Mouse (Mus musculus) embryonic stem cell, embryonic (primary cell): Measurements from ENCODE around the gene Gdpgp1.

Experiments
- CTCF ChIA-PET, 4 experiments: fragments of 300-600 bp in 2 of 4; fragments of 350-600 bp in 2 of 4; sonication (Branson Sonifier 250); formaldehyde crosslinking; loops; one replicate each; lab custom pipeline; 2022; ENCODE audit warnings: inconsistent platforms in 2 of 4; lab: Charles Lee
- POLR2A ChIA-PET, 4 experiments: fragments of 300-600 bp in 2 of 4; fragments of 350-600 bp in 2 of 4; sonication (Branson Sonifier 250); formaldehyde crosslinking; loops; one replicate each; lab custom pipeline; 2022; ENCODE audit warnings: antibody characterized with exemption in 4 of 4, inconsistent platforms in 1 of 4; lab: Charles Lee

Gene Gdpgp1

GRCm38 (mm10) chr7:80205705-80206589, 26.7 kb upstream of the Gdpgp1 start:
- POLR2A ChIA-PET = interaction anchor here in 3 of 4 experiments (0.7 to 10.2 kb wide), 24 partner anchors 7 to 118 kb away, joined by 3 to 335 read pairs (median 7); partner anchors contain the start of genes Cib1 (in 2 of the 3), Gdpgp1 (in 2 of the 3), Sema4b (in 2 of the 3) and Rccd1 (in 1 of the 3)
- CTCF ChIA-PET = interaction anchor here in 3 of 4 experiments (0.6 to 2.5 kb wide), 9 partner anchors 9 to 73 kb away, joined by 3 to 13 read pairs (median 3); partner anchors contain the start of genes Cib1 (in 1 of the 3) and Gdpgp1 (in 1 of the 3)

GRCm38 (mm10) chr7:80207314-80207731, 25.3 kb upstream of the Gdpgp1 start:
- CTCF ChIA-PET = interaction anchor here (0.6 to 3.0 kb wide), 12 partner anchors 8 to 170 kb away, joined by 3 to 8 read pairs (median 3); partner anchors contain the start of gene Hddc3 (in 1 of the 4)
- POLR2A ChIA-PET = interaction anchor here (0.7 to 7.3 kb wide), 45 partner anchors 8 to 194 kb away, joined by 3 to 62 read pairs (median 6); partner anchors contain the start of genes Cib1 (in 2 of the 4), Gdpgp1 (in 2 of the 4), Rccd1 (in 2 of the 4) and Idh2 (in 1 of the 4)

GRCm38 (mm10) chr7:80208026-80208642, 24.5 kb upstream of the Gdpgp1 start:
- CTCF ChIA-PET = interaction anchor here (0.6 to 3.0 kb wide), 14 partner anchors 7 to 134 kb away, joined by 3 to 8 read pairs (median 3); partner anchors contain the start of genes Cib1 (in 1 of the 4), Gdpgp1 (in 1 of the 4), Hddc3 (in 1 of the 4) and Ttll13 (in 1 of the 4)
- POLR2A ChIA-PET = interaction anchor here (0.7 to 7.3 kb wide), 48 partner anchors 8 to 135 kb away, joined by 3 to 62 read pairs (median 5); partner anchors contain the start of genes Cib1 (in 2 of the 4), Gdpgp1 (in 2 of the 4), Rccd1 (in 2 of the 4) and Hddc3 (in 1 of the 4)

GRCm38 (mm10) chr7:80208738-80209430, 23.8 kb upstream of the Gdpgp1 start:
- ChIA-PET CTCF (interaction anchor here in 2 of 4 experiments (0.6 to 3.0 kb wide), 11 partner anchors 9 to 93 kb away, joined by 3 to 8 read pairs (median 4); partner anchors contain the start of genes Cib1 (in 1 of the 2), Gdpgp1 (in 1 of the 2) and Ttll13 (in 1 of the 2)), POLR2A (interaction anchor here (0.7 to 7.3 kb wide), 47 partner anchors 7 to 185 kb away, joined by 3 to 62 read pairs (median 5); partner anchors contain the start of genes Cib1 (in 2 of the 4), Gdpgp1 (in 2 of the 4), Rccd1 (in 2 of the 4) and Hddc3 (in 1 of the 4))

- ChIA-PET CTCF (interaction anchor here in 2 of 4 experiments (0.5 to 3.0 kb wide), 7 partner anchors 9 to 481 kb away, joined by 3 to 8 read pairs (median 4); no protein-coding TSS in a partner anchor), POLR2A (interaction anchor here (0.7 to 7.3 kb wide), 34 partner anchors 9 to 185 kb away, joined by 3 to 62 read pairs (median 5); partner anchors contain the start of genes Cib1 (in 2 of the 4), Gdpgp1 (in 2 of the 4), Rccd1 (in 2 of the 4) and Sema4b (in 1 of the 4))
These were observed 23.0 kb upstream of the Gdpgp1 start for GRCm38 (mm10) chr7:80209669-80210068.

- CTCF ChIA-PET = interaction anchor here in 3 of 4 experiments (0.6 to 1.1 kb wide), 4 partner anchors 10 to 454 kb away, joined by 3 to 4 read pairs (median 3); no protein-coding TSS in a partner anchor
- POLR2A ChIA-PET = interaction anchor here in 3 of 4 experiments (0.6 to 6.6 kb wide), 9 partner anchors 10 to 836 kb away, joined by 3 to 51 read pairs (median 3); no protein-coding TSS in a partner anchor
These were observed 21.7 kb upstream of the Gdpgp1 start for GRCm38 (mm10) chr7:80210982-80211381.

GRCm38 (mm10) chr7:80213604-80214003, 19.1 kb upstream of the Gdpgp1 start:
- POLR2A ChIA-PET = interaction anchor here in 3 of 4 experiments (0.6 to 6.6 kb wide), 11 partner anchors 9 to 1586 kb away, joined by 3 to 51 read pairs (median 3); partner anchors contain the start of genes Ngrn (in 1 of the 3) and Sema4b (in 1 of the 3)
- CTCF ChIA-PET = interaction anchor here in 1 of 4 experiments (1.0 kb wide), 1 partner anchor 14 kb away, joined by 3 read pairs; no protein-coding TSS in a partner anchor

GRCm38 (mm10) chr7:80214459-80214858, 18.2 kb upstream of the Gdpgp1 start:
- POLR2A ChIA-PET = interaction anchor here in 3 of 4 experiments (0.7 to 6.6 kb wide), 18 partner anchors 10 to 108 kb away, joined by 3 to 51 read pairs (median 4); partner anchors contain the start of genes Cib1 (in 1 of the 3), Gdpgp1 (in 1 of the 3), Ngrn (in 1 of the 3) and Sema4b (in 1 of the 3)
- CTCF ChIA-PET = interaction anchor here in 3 of 4 experiments (1.0 to 3.0 kb wide), 6 partner anchors 14 to 74 kb away, joined by 3 to 18 read pairs (median 9); no protein-coding TSS in a partner anchor

- ChIA-PET CTCF (interaction anchor here (0.5 to 3.0 kb wide), 67 partner anchors 8 to 505 kb away, joined by 3 to 28 read pairs (median 4); partner anchors contain the start of genes Sema4b (in 2 of the 4), Cib1 (in 1 of the 4), Gdpgp1 (in 1 of the 4) and Ngrn (in 1 of the 4)), POLR2A (interaction anchor here (0.5 to 6.6 kb wide), 41 partner anchors 9 to 630 kb away, joined by 3 to 51 read pairs (median 6); partner anchors contain the start of genes Cib1 (in 2 of the 4), Gdpgp1 (in 2 of the 4), Sema4b (in 2 of the 4) and Idh2 (in 1 of the 4))
These were observed 17.3 kb upstream of the Gdpgp1 start for GRCm38 (mm10) chr7:80215398-80215797.

- ChIA-PET CTCF (interaction anchor here (0.6 to 3.0 kb wide), 15 partner anchors 9 to 163 kb away, joined by 3 to 28 read pairs (median 4); partner anchors contain the start of genes Cib1 (in 1 of the 4), Gdpgp1 (in 1 of the 4) and Ttll13 (in 1 of the 4)), POLR2A (interaction anchor here in 3 of 4 experiments (0.6 to 6.6 kb wide), 21 partner anchors 8 to 87 kb away, joined by 3 to 51 read pairs (median 5); partner anchors contain the start of genes Cib1 (in 2 of the 3), Gdpgp1 (in 2 of the 3) and Ngrn (in 1 of the 3))
These were observed 16.1 kb upstream of the Gdpgp1 start for GRCm38 (mm10) chr7:80216566-80216965.

- CTCF ChIA-PET = interaction anchor here in 1 of 4 experiments (0.5 to 0.8 kb wide), 2 partner anchors 9 to 1127 kb away, joined by 3 read pairs; no protein-coding TSS in a partner anchor
- POLR2A ChIA-PET = interaction anchor here in 3 of 4 experiments (0.5 to 4.5 kb wide), 20 partner anchors 10 to 206 kb away, joined by 3 to 37 read pairs (median 3); partner anchors contain the start of genes Cib1 (in 1 of the 3) and Gdpgp1 (in 1 of the 3)
These were observed 14.0 kb upstream of the Gdpgp1 start for GRCm38 (mm10) chr7:80218666-80219065.

- ChIA-PET CTCF (interaction anchor here in 1 of 4 experiments (0.5 kb wide), 1 partner anchor 26 kb away, joined by 3 read pairs; the partner anchor contains the start of gene Ttll13), POLR2A (interaction anchor here in 3 of 4 experiments (0.7 to 4.5 kb wide), 34 partner anchors 11 to 105 kb away, joined by 3 to 37 read pairs (median 6); partner anchors contain the start of genes Cib1 (in 2 of the 3), Gdpgp1 (in 2 of the 3), Rccd1 (in 1 of the 3) and Ttll13 (in 1 of the 3))
These were observed 12.3 kb upstream of the Gdpgp1 start for GRCm38 (mm10) chr7:80220237-80220797.

GRCm38 (mm10) chr7:80221179-80221750, 11.4 kb upstream of the Gdpgp1 start:
- ChIA-PET POLR2A (interaction anchor here in 3 of 4 experiments (0.6 to 4.5 kb wide), 47 partner anchors 9 to 716 kb away, joined by 3 to 37 read pairs (median 5); partner anchors contain the start of genes Cib1 (in 2 of the 3), Gdpgp1 (in 2 of the 3), Rccd1 (in 2 of the 3) and Ttll13 (in 2 of the 3)), CTCF (no interaction called here)

GRCm38 (mm10) chr7:80227065-80227464, 5.6 kb upstream of the Gdpgp1 start:
- ChIA-PET CTCF (interaction anchor here in 2 of 4 experiments (0.6 to 1.0 kb wide), 2 partner anchors 12 to 75 kb away, joined by 3 read pairs; no protein-coding TSS in a partner anchor), POLR2A (interaction anchor here in 3 of 4 experiments (0.6 to 7.0 kb wide), 12 partner anchors 11 to 118 kb away, joined by 3 to 61 read pairs (median 4); no protein-coding TSS in a partner anchor)
